Mouse (Mus musculus) heart, postnatal 10 days (tissue): ENCODE results near the gene AW549877. TPM values are rescaled to one million over a fixed set of nuclear protein-coding genes. Genes with fewer than 3 reads are reported as not detected.

Experiments used
- DNase-seq, 2 experiments: peaks; one replicate each; pipeline ENCODE4 v3.0.0; 2021
- intact Hi-C: fragments of 180-260 bp; cut with DNase I; formaldehyde crosslinking; loops from one replicate; pipeline ENCODE4 v1.15.1; 2025
- total RNA-seq, 2 experiments: library from RNA; stranded (reverse); gene quantifications; 2 replicates each; pipeline ENCODE4 v1.2.3; 2021

AW549877 gene
- total RNA-seq = 10 to 100 TPM; 24.7 to 25.4 TPM

- intact Hi-C loops = loop anchor here (1.0 to 5.0 kb wide), 3 partner anchors 16 to 47 kb away; partner anchors contain the start of genes Fbxo4 and Oxct1
- DNase-seq = peak; percentile 98 to 99
These were observed at the start of gene AW549877 for GRCm38 (mm10) chr15:3995448-3996266. Gene AW549877, minus strand, starts transcription at chr15:3995744.

- intact Hi-C loops = loop anchor here (1.0 to 5.0 kb wide), 3 partner anchors 46 to 746 kb away; partner anchors contain the start of gene AW549877
- peak; percentile 27 to 50 for DNase-seq
These were observed 47.5 kb upstream of the AW549877 start for GRCm38 (mm10) chr15:4043032-4043471.

- intact Hi-C loops = loop anchor here (5.0 kb wide), 2 partner anchors 45 to 745 kb away; partner anchors contain the start of gene AW549877
- no peak for DNase-seq
These were observed 46.9 kb upstream of the AW549877 start for GRCm38 (mm10) chr15:4042423-4042822.

GRCm38 (mm10) chr15:4033168-4034004, 37.8 kb upstream of the AW549877 start:
- intact Hi-C loops = no loop called here
- DNase-seq = peak; percentile 32 to 33

GRCm38 (mm10) chr15:4028960-4029359, 33.4 kb upstream of the AW549877 start:
- intact Hi-C loops = loop anchor here (5.0 kb wide), 2 partner anchors 52 to 67 kb away; partner anchors contain the start of gene Fbxo4
- no peak for DNase-seq

GRCm38 (mm10) chr15:4028411-4028700, 32.8 kb upstream of the AW549877 start:
- intact Hi-C loops = loop anchor here (5.0 kb wide), 2 partner anchors 51 to 66 kb away; partner anchors contain the start of gene Fbxo4
- DNase-seq = no peak

- peak in 1 of 2 experiments; percentile 17 for DNase-seq
- intact Hi-C loops = loop anchor here (5.0 kb wide), 2 partner anchors 51 to 66 kb away; partner anchors contain the start of gene Fbxo4
These were observed 32.3 kb upstream of the AW549877 start for GRCm38 (mm10) chr15:4027671-4028410.

GRCm38 (mm10) chr15:4026831-4027584, 31.5 kb upstream of the AW549877 start:
- peak; percentile 90 to 94 for DNase-seq
- intact Hi-C loops = loop anchor here (1.0 to 5.0 kb wide), 3 partner anchors 32 to 65 kb away; partner anchors contain the start of genes AW549877 and Fbxo4

GRCm38 (mm10) chr15:4026231-4026773, 30.8 kb upstream of the AW549877 start, which contains the start of gene Oxct1:
Gene Oxct1, plus strand, starts transcription at chr15:4026383.
- intact Hi-C loops = loop anchor here (1.0 to 5.0 kb wide), 3 partner anchors 31 to 64 kb away; partner anchors contain the start of genes AW549877 and Fbxo4
- peak; percentile 91 to 93 for DNase-seq

GRCm38 (mm10) chr15:4025508-4025904, 30.0 kb upstream of the AW549877 start:
- intact Hi-C loops = loop anchor here (5.0 kb wide), 2 partner anchors 48 to 63 kb away; partner anchors contain the start of gene Fbxo4
- DNase-seq = peak; percentile 57 to 71

GRCm38 (mm10) chr15:4024726-4025507, 29.4 kb upstream of the AW549877 start:
- intact Hi-C loops = loop anchor here (5.0 kb wide), 2 partner anchors 48 to 63 kb away; partner anchors contain the start of gene Fbxo4
- DNase-seq = peak; percentile 35 to 45

GRCm38 (mm10) chr15:4023747-4024146, 28.2 kb upstream of the AW549877 start:
- intact Hi-C loops = no loop called here
- DNase-seq = no peak

- peak; percentile 48 to 58 for DNase-seq
- intact Hi-C loops = no loop called here
These were observed 25.2 kb upstream of the AW549877 start for GRCm38 (mm10) chr15:4020711-4021110.

GRCm38 (mm10) chr15:4013873-4014272, 18.3 kb upstream of the AW549877 start:
- intact Hi-C loops = no loop called here
- no peak for DNase-seq

- DNase-seq = no peak
- intact Hi-C loops = no loop called here
These were observed 5.0 kb upstream of the AW549877 start for GRCm38 (mm10) chr15:4000536-4000935.

GRCm38 (mm10) chr15:3999144-3999543, 3.6 kb upstream of the AW549877 start:
- no peak for DNase-seq
- intact Hi-C loops = loop anchor here (5.0 kb wide), 1 partner anchor 43 kb away; no protein-coding TSS in a partner anchor

GRCm38 (mm10) chr15:3996267-3997010, 895 bp upstream of the AW549877 start:
- intact Hi-C loops = loop anchor here (5.0 kb wide), 1 partner anchor 46 kb away; no protein-coding TSS in a partner anchor
- no peak for DNase-seq
